Mouse (Mus musculus): ENCODE measurements around the gene Olfr373.
"Not testable (repeated sequence)": the region's sequence is repeated elsewhere in the genome, so short reads cannot be mapped to it uniquely, and the experiment has no call there.

- not testable (repeated sequence) for TF ChIP-seq GATA1 (IDR thresholded peaks at IDR 0.05; ENCODE audit: borderline replicate concordance, low read length); FLI1 (IDR thresholded peaks at IDR 0.05; ENCODE audit: low read length)
These were observed 16.6 kb downstream of the Olfr373 start for GRCm38 (mm10) chr8:72099377-72100103.
